In genomic region chr19:54555351-54555750, GRCm38 (mm10) we compare ENCODE assay signal across 22 mouse cellular contexts.
DNase-seq lines count a peak whose midpoint lies in the region; ATAC-seq lines count a peak whose summit lies in the region.
"Had no signal": no experiment of that assay in that cellular context is flagged by ENCODE, and none has a peak within 500 bp of the region (broad histone marks: within the 10 kb centered on the region; RNA-seq: fewer than 3 reads in every experiment).

No protein-coding gene starts in this region.

- H3K9me3 ChIP-seq in embryonic facial prominence, embryonic 13.5 days, result no peaks in the 10 kb centered on the region
- H3K9me3 ChIP-seq in embryonic facial prominence, embryonic 15.5 days (replicated peaks), result no peaks in the 10 kb centered on the region
- no peaks in the 10 kb centered on the region for H3K9me3 ChIP-seq in forebrain, embryonic 14.5 days (replicated peaks; ENCODE audit: control insufficient read depth, low read length)
- H3K9me3 ChIP-seq: forebrain, embryonic 13.5 days; G1E had no signal

- no peak for ATAC-seq in embryonic facial prominence, embryonic 13.5 days (ENCODE audit: insufficient number of reproducible peaks, insufficient read depth, low FRiP score, low TSS enrichment, low read depth)
- ATAC-seq in embryonic facial prominence, embryonic 15.5 days (ENCODE audit: insufficient number of reproducible peaks, low FRiP score, low TSS enrichment, low read depth), result no peak
- ATAC-seq in forebrain, embryonic 14.5 days, result no peak
- ATAC-seq: activated CD4-positive, CD25-positive, alpha-beta regulatory T cell, adult 4 months; CD4-positive, CD25-positive, alpha-beta regulatory T cell, adult 4 months; forebrain, embryonic 13.5 days; forebrain, embryonic 16.5 days; Patski had no signal

- H3K27me3 ChIP-seq in embryonic facial prominence, embryonic 13.5 days, result no peaks in the 10 kb centered on the region
- no peaks in the 10 kb centered on the region for H3K27me3 ChIP-seq in embryonic facial prominence, embryonic 15.5 days
- H3K27me3 ChIP-seq in forebrain, embryonic 14.5 days (replicated peaks; ENCODE audit: control insufficient read depth, insufficient read depth, low read length), result no peaks in the 10 kb centered on the region
- H3K27me3 ChIP-seq: CH12.LX; forebrain, embryonic 13.5 days had no signal

- WGBS in embryonic facial prominence, embryonic 13.5 days, result 45% methylated on average over 3 of the region's 3 CpGs
- WGBS in embryonic facial prominence, embryonic 15.5 days, result 45% methylated on average over 3 of the region's 3 CpGs
- WGBS in forebrain, embryonic 14.5 days, result 92% methylated on average over 3 of the region's 3 CpGs

- no peak overlapping the region for H3K9ac ChIP-seq in embryonic facial prominence, embryonic 13.5 days
- no peak overlapping the region for H3K9ac ChIP-seq in embryonic facial prominence, embryonic 15.5 days
- H3K9ac ChIP-seq in forebrain, embryonic 14.5 days (ENCODE audit: low read length), result no peak overlapping the region
- H3K9ac ChIP-seq: forebrain, embryonic 13.5 days had no signal

- H3K27ac ChIP-seq in embryonic facial prominence, embryonic 13.5 days, result peak overlapping the region; percentile 57; the same call in 1 of the 2 replicates
- 0 out of 2 replicates have a peak overlapping the region, but pooled peaks have one; percentile 11 for H3K27ac ChIP-seq in embryonic facial prominence, embryonic 15.5 days (replicated peaks)
- H3K27ac ChIP-seq in forebrain, embryonic 14.5 days (ENCODE audit: low read depth, low read length), result no peak overlapping the region
- H3K27ac ChIP-seq: forebrain, embryonic 13.5 days had no signal

- 0 out of 2 replicates have a peak, but pooled peaks cover 7% of the 10 kb centered on the region for H3K4me1 ChIP-seq in embryonic facial prominence, embryonic 13.5 days
- no peaks in the 10 kb centered on the region for H3K4me1 ChIP-seq in embryonic facial prominence, embryonic 15.5 days
- no peaks in the 10 kb centered on the region for H3K4me1 ChIP-seq in forebrain, embryonic 14.5 days (ENCODE audit: control insufficient read depth, insufficient read depth, low read length)
- H3K4me1 ChIP-seq: forebrain, embryonic 13.5 days had no signal

- DNase-seq in 3T3-L1 (ENCODE audit: low read depth, low spot score), result peak; percentile 9
- no peak for DNase-seq in forebrain, embryonic 14.5 days (ENCODE audit: low spot score)
- no peak for DNase-seq in cerebellum, postnatal 25 days
- DNase-seq: adrenal gland, adult 8-10 months; adrenal gland, postnatal 14 days; adrenal gland, postnatal 36 days; B cell, adult 2 months; cerebellum, adult 11-12 months; cerebellum, adult 2 months; cerebellum, adult 9-10 months; cerebellum, postnatal 10 days; cerebellum, postnatal 36 days; embryo, embryonic 11 days had no signal

- H3K4me3 ChIP-seq in embryonic facial prominence, embryonic 13.5 days, result no peak overlapping the region
- H3K4me3 ChIP-seq in embryonic facial prominence, embryonic 15.5 days (replicated peaks), result no peak overlapping the region
- no peak overlapping the region for H3K4me3 ChIP-seq in forebrain, embryonic 14.5 days (ENCODE audit: low read depth, low read length)
- H3K4me3 ChIP-seq: forebrain, embryonic 13.5 days had no signal

- no peak overlapping the region for H3K4me2 ChIP-seq in embryonic facial prominence, embryonic 13.5 days
- no peak overlapping the region for H3K4me2 ChIP-seq in embryonic facial prominence, embryonic 15.5 days (replicated peaks)
- no peak overlapping the region for H3K4me2 ChIP-seq in forebrain, embryonic 14.5 days (ENCODE audit: low read length)
- H3K4me2 ChIP-seq: forebrain, embryonic 13.5 days had no signal

- no peaks in the 10 kb centered on the region for H3K36me3 ChIP-seq in embryonic facial prominence, embryonic 13.5 days
- no peaks in the 10 kb centered on the region for H3K36me3 ChIP-seq in embryonic facial prominence, embryonic 15.5 days
- no peaks in the 10 kb centered on the region for H3K36me3 ChIP-seq in forebrain, embryonic 14.5 days (ENCODE audit: control insufficient read depth, insufficient read depth, low read length)
- H3K36me3 ChIP-seq: G1E had no signal
